Mouse (Mus musculus): ENCODE data around the gene Acox2.

- TF ChIP-seq CTCF (IDR thresholded peaks at IDR 0.05; ENCODE audit: borderline replicate concordance, insufficient read depth, low read length), result no peak
- no peak for TF ChIP-seq POLR2A (IDR thresholded peaks at IDR 0.05; ENCODE audit: low read depth, low read length)
Measured at GRCm38 (mm10) chr14:8200769-8201168, 58.4 kb downstream of the Acox2 start.

Measured in embryonic fibroblast, embryonic 13.5 days (primary cell).